Mouse (Mus musculus) midbrain, embryonic 15.5 days (tissue): ENCODE measurements around the gene Erg. TPM values are rescaled to one million over a fixed set of nuclear protein-coding genes. Genes with fewer than 3 reads are reported as not detected.
A peak's percentile ranks its signal among the peaks of the same experiment; 100 is the strongest.

ENCODE experiments used
- ATAC-seq: fragments of 200-750 bp; cut with Nextera tagmentation; replicated peaks from 2 replicates; pipeline ENCODE4 v1.8.0; 2017; ENCODE audit warnings: moderate TSS enrichment
- H3K27ac ChIP-seq: fragments of 300-500 bp; sonication (generic); 2 replicates; pipeline ENCODE4 v1.5.1; 2015; ENCODE audit warnings: mild to moderate bottlenecking, inconsistent platforms
- H3K27me3 ChIP-seq: fragments of 300-500 bp; sonication (generic); replicated peaks from 2 replicates; pipeline ENCODE4 v1.6.1; 2015; ENCODE audit warnings: inconsistent platforms
- H3K36me3 ChIP-seq: fragments of 300-500 bp; sonication (generic); replicated peaks from 2 replicates; pipeline ENCODE4 v1.6.1; 2015; ENCODE audit warnings: inconsistent platforms
- H3K4me1 ChIP-seq: fragments of 300-500 bp; sonication (generic); 2 replicates; pipeline ENCODE4 v1.6.1; 2015; ENCODE audit warnings: inconsistent platforms
- H3K4me2 ChIP-seq: fragments of 300-500 bp; sonication (generic); 2 replicates; pipeline ENCODE4 v1.6.1; 2015; ENCODE audit warnings: inconsistent platforms, mild to moderate bottlenecking, moderate library complexity
- H3K4me3 ChIP-seq: fragments of 300-500 bp; sonication (generic); 2 replicates; pipeline ENCODE4 v1.5.1; 2015; ENCODE audit warnings: mild to moderate bottlenecking, inconsistent platforms
- H3K9ac ChIP-seq: fragments of 300-500 bp; sonication (generic); 2 replicates; pipeline ENCODE4 v1.6.1; 2015; ENCODE audit warnings: mild to moderate bottlenecking, inconsistent platforms
- H3K9me3 ChIP-seq: fragments of 300-500 bp; sonication (generic); 2 replicates; pipeline ENCODE4 v1.6.1; 2016; ENCODE audit warnings: inconsistent platforms
- whole genome bisulfite sequencing: fragments of 180-500 bp; shearing (Covaris S2); methylation state at CpG from one replicate; pipeline ENCODE4 v1.1.7; 2015; ENCODE audit warnings: mixed read lengths; 5-methylcytosine and 5-hydroxymethylcytosine counted together
- polyA plus RNA-seq: library from polyadenylated mRNA; unstranded; fragments of >200 nt; fragmentation: Nextera tagmentation; extraction: Ambion mirVana; gene quantifications from 2 replicates; pipeline ENCODE4 v1.2.1, GENCODE M21; 2015

Erg gene
- polyA plus RNA-seq, 1 experiment from 2014 or later, result 2.6 TPM

DNA sequence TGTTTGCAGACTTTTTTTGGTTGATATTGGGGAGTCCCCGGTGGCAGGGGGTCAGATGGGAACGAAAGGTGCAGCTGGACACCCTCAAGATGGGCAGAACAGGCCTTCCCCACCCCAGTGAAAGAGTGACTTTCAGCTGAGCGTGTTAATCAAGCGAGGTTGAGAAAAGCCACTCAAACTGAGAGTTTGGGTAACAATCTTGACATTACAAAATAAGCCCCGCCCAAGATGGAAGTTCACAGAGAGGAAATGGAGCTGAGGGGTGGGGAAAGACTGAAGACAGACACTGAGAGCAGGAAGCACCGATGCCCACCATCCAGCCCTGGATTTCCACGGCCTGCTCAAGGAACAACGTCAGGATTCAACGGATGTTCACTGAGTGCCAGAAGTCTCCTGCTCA is 237.8 kb downstream of the Erg start:
- WGBS, result 89% methylated on average over 9 of the region's 9 CpGs
- Histone ChIP-seq H3K4me3 (no peak overlapping the region), H3K4me2 (no peak overlapping the region), H3K9me3 (no peaks in the 10 kb centered on the region), H3K27me3 (no peaks in the 10 kb centered on the region; the same call in 1 of the 2 replicates), H3K27ac (no peak overlapping the region), H3K9ac (no peak overlapping the region), H3K36me3 (no peaks in the 10 kb centered on the region), H3K4me1 (peaks cover 7% of the 10 kb centered on the region; the same call in 1 of the 2 replicates)
- no peak for ATAC-seq

DNA sequence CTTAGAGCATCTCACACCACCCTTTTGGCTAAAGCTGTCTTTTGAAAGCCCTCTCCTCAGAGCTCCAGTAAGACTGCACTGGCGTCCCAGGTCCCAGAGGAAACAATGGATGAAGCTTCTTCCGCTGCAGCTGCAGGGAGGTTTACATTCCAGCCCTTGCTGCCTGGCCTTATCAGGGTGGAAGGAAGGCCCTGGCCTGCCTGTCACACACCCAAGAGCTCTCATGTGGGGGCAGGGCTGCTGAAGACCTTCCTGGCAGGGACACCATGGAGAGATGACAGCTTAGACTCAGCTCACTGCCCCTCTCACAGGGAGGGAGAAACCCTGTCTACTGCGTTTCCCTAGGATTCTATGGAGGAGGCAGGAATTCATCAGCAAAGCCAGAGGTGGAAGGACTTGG is 239.2 kb downstream of the Erg start:
- H3K9ac ChIP-seq, result no peak overlapping the region
- ATAC-seq, result no peak
- peaks cover 7% of the 10 kb centered on the region; the same call in 1 of the 2 replicates for H3K4me1 ChIP-seq
- WGBS, result 12% methylated on average over 3 of the region's 3 CpGs
- no peak overlapping the region for H3K27ac ChIP-seq
- no peak overlapping the region for H3K4me2 ChIP-seq
- no peaks in the 10 kb centered on the region for H3K9me3 ChIP-seq
- H3K27me3 ChIP-seq, result no peaks in the 10 kb centered on the region; the same call in 1 of the 2 replicates
- H3K4me3 ChIP-seq, result no peak overlapping the region
- H3K36me3 ChIP-seq, result no peaks in the 10 kb centered on the region

DNA sequence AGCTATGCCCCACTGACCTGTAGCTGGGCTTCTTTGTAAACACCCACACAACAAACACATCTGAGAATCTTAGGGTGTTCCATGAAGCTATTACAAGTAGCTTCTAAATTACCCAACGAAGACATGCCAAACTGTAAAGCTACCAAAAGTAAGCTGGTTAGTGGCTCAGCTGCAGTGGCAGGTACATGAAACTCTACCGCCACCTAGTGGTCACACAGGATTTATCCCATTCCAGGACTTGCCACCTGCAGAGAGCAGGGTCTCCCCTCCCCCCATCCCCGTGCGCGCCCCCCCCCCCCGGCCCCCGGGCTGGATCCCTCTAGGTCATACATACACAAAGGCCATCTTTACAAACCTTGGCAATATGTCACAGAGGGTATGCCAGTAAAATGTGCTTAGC is 240.5 kb downstream of the Erg start:
- no peak overlapping the region for H3K27ac ChIP-seq
- no peak overlapping the region for H3K4me3 ChIP-seq
- no peak overlapping the region for H3K9ac ChIP-seq
- no peaks in the 10 kb centered on the region; the same call in 1 of the 2 replicates for H3K27me3 ChIP-seq
- no peak overlapping the region for H3K4me2 ChIP-seq
- no peaks in the 10 kb centered on the region for H3K36me3 ChIP-seq
- 4% methylated on average over 5 of the region's 7 CpGs for WGBS
- peaks cover 11% of the 10 kb centered on the region for H3K4me1 ChIP-seq
- H3K9me3 ChIP-seq, result no peaks in the 10 kb centered on the region
- 0 out of 2 replicates have a peak, but pooled peaks have one; percentile 19 for ATAC-seq

DNA sequence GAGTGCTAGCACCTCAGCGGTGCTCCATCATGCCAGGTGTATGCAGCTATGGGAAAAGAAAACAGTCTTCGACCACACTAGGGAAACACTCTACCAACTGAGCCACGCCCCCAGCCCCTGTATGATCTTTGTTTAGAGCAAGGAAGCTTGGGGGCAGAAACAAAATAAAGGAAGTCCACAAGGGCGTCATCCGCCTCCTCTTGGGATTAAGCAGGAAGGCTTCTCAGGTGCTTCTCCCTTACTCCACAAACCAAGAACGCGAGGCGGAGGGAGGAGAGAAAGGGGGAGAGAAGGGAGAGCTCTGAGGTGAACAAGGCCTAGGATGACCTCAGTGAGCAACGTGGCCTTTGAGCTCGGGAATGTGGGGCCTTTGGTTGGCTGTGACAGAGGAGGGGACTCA is 241.4 kb downstream of the Erg start:
- H3K4me3 ChIP-seq, result no peak overlapping the region
- 73% methylated on average over 10 of the region's 10 CpGs for WGBS
- no peak overlapping the region for H3K9ac ChIP-seq
- no peaks in the 10 kb centered on the region; the same call in 1 of the 2 replicates for H3K27me3 ChIP-seq
- H3K4me1 ChIP-seq, result peaks cover 12% of the 10 kb centered on the region
- H3K27ac ChIP-seq, result no peak overlapping the region
- no peak overlapping the region for H3K4me2 ChIP-seq
- H3K36me3 ChIP-seq, result no peaks in the 10 kb centered on the region
- ATAC-seq, result no peak
- no peaks in the 10 kb centered on the region for H3K9me3 ChIP-seq

DNA sequence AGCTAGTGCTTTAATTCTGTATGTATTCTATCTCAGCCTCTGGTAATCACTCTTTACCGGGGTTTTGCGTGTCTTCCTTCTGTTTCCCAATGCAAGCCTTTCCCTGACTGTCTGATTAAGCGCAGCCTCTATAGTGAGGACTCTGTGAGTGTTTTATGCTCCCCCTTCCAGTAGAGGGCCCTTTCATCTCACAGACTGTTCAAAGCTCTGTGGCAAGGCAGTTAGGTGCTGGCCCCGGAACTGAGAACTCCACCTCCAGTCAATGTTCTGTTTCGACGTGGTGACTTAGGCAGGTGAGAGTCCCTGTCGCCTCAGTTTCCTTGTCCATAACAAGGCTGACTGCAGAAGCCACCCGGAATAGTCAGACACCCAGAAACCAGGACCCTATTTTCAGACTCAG is 244.4 kb downstream of the Erg start:
- 75% methylated on average over 8 of the region's 8 CpGs for WGBS
- ATAC-seq, result no peak
- Histone ChIP-seq H3K4me1 (peaks cover 12% of the 10 kb centered on the region), H3K4me3 (no peak overlapping the region), H3K27me3 (no peaks in the 10 kb centered on the region), H3K9me3 (no peaks in the 10 kb centered on the region), H3K36me3 (no peaks in the 10 kb centered on the region), H3K27ac (no peak overlapping the region), H3K9ac (no peak overlapping the region), H3K4me2 (no peak overlapping the region)

DNA sequence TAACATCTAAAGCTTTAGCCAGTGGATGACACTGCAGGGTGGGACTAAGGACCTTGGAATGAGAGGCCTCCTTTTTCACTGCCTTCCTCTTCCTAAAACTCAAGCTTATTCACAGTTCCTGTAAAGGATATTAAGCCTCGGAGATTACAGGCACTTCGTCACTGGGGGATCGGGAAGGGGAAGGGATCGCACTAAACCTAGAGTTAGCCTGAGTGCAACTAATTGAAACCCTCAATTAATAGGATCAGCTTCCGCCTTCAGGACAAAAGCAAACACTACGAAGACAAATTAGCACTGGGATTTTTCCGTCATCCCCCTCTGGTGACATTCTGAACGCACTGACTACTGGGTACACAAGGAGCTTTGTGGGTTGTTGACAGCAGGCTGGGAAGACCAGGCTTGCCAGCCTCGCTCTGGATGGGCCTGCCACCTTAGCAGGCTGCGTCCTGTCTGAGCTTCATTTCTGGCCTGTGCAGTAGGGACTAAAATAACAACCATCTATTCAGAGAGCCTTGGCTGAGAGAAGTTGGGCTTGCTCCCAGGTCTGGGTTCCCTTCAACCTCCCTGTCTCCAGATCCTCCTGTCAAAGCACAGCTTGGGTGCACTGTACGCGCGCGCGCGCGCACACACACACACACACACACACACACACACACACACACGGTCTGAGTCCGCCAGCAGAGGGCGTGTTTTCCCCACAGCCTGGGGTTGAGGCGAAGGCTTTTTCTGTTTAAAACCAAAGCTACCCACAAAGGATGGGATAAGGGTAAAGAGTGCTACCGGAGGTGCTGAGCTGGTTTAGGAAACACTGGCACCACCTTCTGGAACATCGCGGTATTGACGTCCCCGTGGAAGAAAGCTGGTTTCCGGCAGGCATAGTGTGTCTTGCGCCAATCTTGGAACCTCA is 245.3 kb downstream of the Erg start:
- H3K4me3 ChIP-seq, result no peak overlapping the region; the same call in 1 of the 2 replicates
- peak; percentile 86 for ATAC-seq
- H3K9ac ChIP-seq, result no peak overlapping the region
- H3K4me1 ChIP-seq, result peaks cover 12% of the 10 kb centered on the region
- H3K27ac ChIP-seq, result peak overlapping the region; percentile 18; the same call in 1 of the 2 replicates
- 22% methylated on average over 28 of the region's 28 CpGs for WGBS
- no peaks in the 10 kb centered on the region for H3K9me3 ChIP-seq
- peak overlapping the region; percentile 36 for H3K4me2 ChIP-seq
- H3K36me3 ChIP-seq, result no peaks in the 10 kb centered on the region
- H3K27me3 ChIP-seq, result no peaks in the 10 kb centered on the region

DNA sequence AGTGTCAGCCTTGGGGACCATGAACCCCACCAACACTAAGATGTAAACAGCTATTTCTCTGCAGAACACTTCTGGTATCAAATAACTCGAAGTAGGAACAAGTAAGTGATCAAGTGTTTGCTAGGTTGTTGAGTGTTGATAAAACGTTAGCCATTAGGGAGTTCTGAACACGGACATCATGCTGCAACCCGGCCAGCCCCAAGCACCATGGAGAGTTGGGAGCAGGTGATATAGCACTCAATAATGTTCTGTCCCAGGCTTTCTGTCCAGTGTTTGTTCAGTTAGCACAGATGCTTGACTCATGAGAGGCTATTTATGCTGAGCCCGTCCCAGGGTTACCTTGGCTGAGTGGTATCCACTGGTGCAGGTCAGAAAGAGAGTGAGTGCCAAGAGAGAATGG is 254.2 kb downstream of the Erg start:
- ATAC-seq, result no peak
- H3K4me2 ChIP-seq, result no peak overlapping the region
- 87% methylated on average over 5 of the region's 5 CpGs for WGBS
- no peaks in the 10 kb centered on the region for H3K9me3 ChIP-seq
- no peaks in the 10 kb centered on the region for H3K4me1 ChIP-seq
- H3K36me3 ChIP-seq, result no peaks in the 10 kb centered on the region
- no peak overlapping the region for H3K9ac ChIP-seq
- H3K27ac ChIP-seq, result no peak overlapping the region
- H3K4me3 ChIP-seq, result no peak overlapping the region
- no peaks in the 10 kb centered on the region for H3K27me3 ChIP-seq

DNA sequence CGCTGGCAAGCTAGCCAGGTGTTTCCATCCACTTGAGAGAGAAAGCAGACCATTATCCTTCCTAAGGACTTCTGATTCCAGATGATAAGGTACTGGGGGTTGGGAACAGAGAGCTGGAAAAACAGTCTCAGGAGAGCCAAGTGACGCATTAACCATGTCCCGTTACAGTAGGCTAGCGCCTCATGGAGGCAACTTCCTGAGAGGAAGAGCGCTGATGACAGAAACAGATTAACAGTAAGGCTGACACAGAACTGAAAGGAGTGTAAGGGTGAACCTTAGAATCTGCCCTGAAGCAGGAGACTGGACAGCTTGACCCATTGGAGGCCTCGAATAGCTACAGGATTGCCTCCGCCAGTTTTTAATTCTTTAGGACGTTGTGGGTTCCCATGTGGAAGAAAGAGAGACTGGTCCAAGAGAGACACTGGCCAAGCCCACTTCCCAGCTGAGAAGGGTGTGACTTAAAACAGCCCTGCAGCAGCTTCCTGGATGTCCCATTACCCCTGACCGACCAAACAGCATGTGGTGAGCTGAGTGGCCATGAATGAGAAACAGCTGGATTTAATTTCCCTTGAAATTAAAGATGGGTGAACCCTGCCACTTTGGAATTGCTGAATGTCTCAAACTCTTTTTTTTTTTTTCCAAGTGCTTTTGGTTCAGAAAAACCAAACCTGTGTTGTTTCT is 264.3 kb downstream of the Erg start:
- Histone ChIP-seq H3K36me3 (no peaks in the 10 kb centered on the region), H3K27ac (no peak overlapping the region), H3K4me1 (no peaks in the 10 kb centered on the region), H3K27me3 (no peaks in the 10 kb centered on the region), H3K4me3 (no peak overlapping the region), H3K9me3 (no peaks in the 10 kb centered on the region), H3K4me2 (no peak overlapping the region), H3K9ac (no peak overlapping the region)
- 83% methylated on average over 9 of the region's 9 CpGs for WGBS
- no peak for ATAC-seq

Other genes with a start within 250 kb of the Erg start
- 18.0 TPM in 2 replicates for gene Ets2, start 115.5 kb upstream of the Erg start, polyA plus RNA-seq